Mouse (Mus musculus) heart, postnatal 10 days (tissue): ENCODE data around the gene Rb1. TPM values are rescaled to one million over a fixed set of nuclear protein-coding genes. Genes with fewer than 3 reads are reported as not detected.

Source experiments
- DNase-seq, 2 experiments: peaks; one replicate each; pipeline ENCODE4 v3.0.0; 2021
- intact Hi-C: fragments of 180-260 bp; cut with DNase I; formaldehyde crosslinking; loops from one replicate; pipeline ENCODE4 v1.15.1; 2025
- total RNA-seq, 2 experiments: library from RNA; stranded (reverse); gene quantifications; 2 replicates each; pipeline ENCODE4 v1.2.3; 2021

Rb1 gene
- total RNA-seq, 2 experiments from 2014 or later: 20.0 to 20.8 TPM

DNA sequence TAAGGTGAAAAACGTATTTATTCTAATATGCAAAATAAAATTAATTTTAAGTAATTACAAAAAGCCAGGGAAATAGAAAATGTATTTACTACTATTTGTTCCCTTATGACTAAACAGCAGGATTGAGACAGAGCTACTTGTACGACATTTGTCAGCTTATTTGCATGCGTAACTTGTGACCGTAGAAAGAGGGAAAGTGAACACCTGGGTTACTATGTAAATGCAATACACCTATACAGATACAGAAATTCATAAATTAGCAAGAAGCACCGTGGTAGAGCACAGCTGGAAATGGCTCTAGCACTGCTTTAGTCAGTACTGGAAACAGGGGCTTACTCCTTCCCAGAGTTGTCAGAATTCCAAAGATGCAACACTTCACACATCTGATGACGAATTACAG is 46.5 kb downstream of the Rb1 start:
- DNase-seq: no peak
- intact Hi-C loops: no loop called here

DNA sequence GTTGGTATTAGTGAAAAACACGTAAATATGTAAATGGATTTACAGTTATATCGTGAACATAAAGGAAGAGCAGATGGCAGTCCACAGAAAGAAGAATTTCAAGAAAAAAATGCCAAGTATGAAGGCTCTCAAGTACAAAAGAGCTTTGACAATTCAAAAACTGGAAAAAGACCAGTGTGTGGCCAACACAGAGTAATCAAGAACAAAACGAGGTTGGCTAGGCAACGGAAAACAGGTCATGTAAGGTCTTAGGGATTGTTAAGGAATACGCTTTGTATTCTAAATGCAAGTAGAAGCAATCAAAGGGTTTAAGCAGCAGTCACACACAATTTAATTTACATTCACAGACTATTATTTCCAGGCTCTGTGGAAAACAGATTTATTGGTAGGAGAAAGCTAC is 53.8 kb downstream of the Rb1 start:
- intact Hi-C loops: no loop called here
- no peak for DNase-seq

DNA sequence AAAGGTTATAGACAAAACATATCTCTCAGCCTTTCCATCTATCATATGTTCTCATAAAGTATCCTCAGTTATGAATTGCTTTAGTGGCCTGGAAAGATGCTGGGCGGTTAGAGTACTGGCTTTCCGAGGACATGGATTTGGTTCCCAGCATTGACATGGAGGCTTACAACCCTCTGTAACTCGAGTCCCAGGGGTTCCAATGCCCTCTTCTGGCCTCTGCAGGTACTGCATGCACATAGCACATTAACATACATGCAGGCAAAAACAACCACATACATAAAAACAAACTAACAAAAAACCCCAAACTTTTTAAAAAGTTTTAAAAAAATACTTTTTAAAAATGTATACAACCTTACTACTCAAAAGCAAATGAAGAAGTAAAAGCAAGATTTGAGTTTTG is 59.5 kb downstream of the Rb1 start:
- no peak for DNase-seq

DNA sequence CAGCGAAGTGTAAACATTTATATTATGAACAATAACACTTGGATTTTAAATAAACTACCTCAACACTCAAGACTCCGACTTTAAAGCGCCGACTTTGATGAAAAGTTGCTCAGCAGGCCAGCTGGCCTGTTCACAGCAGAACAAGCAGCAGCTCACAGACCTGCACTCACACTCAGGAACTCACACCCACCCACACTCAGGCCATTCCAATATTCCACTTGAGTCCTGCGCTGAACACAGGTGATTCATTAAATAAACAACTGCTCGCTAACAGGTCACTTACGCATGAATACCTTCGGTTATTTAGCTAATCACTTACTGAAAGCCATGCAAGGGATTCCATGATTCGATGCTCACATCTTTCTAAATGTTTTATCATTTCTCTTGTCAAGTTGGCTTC is 63.4 kb downstream of the Rb1 start:
- intact Hi-C loops: no loop called here
- no peak for DNase-seq

More for the DNA sequence above, 59.5 kb downstream of the Rb1 start:
- intact Hi-C loops: loop anchor here (5.0 kb wide), 1 partner anchor 94 kb away; no protein-coding TSS in a partner anchor

DNA sequence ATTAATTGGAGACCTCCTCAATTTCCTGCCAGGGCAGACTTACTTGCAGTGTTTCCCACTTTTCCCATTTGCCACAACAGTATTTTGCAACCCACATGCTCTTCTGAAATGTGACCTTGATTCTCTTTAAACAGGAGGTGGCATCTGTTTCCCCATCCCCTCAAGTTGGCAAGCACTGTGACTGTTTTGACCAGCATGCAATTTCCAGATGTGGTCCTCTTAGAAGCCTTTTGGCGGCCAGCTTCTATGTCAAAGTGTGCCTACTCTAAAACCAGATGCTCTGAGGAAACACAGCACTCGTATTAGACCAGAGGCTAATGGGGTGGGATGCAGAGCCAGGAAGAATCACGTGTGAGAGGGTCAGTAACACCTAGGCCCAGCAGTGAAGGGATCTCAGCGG is 67.4 kb downstream of the Rb1 start:
- intact Hi-C loops: no loop called here

DNA sequence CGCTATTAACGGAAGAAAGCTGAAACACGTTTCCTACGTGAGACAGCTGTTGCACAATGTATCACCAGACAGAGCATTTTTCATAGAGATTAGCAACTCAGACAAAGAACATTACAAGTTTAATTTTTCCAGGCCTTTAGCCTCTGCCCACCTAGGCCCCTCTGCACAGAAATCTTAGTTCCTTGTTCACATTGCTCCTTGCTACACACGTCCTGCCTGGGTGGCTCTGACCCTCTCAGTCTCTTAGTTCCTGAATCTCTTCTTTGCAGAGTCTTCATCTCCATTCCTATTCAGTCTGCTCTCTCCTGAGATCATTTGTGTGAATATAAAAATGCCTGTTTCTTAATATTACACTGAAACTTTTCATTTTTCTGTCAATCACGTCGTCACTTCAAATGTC is 68.3 kb downstream of the Rb1 start:
- no peak for DNase-seq
- intact Hi-C loops: no loop called here

More for the DNA sequence above, 67.4 kb downstream of the Rb1 start:
- no peak for DNase-seq

DNA sequence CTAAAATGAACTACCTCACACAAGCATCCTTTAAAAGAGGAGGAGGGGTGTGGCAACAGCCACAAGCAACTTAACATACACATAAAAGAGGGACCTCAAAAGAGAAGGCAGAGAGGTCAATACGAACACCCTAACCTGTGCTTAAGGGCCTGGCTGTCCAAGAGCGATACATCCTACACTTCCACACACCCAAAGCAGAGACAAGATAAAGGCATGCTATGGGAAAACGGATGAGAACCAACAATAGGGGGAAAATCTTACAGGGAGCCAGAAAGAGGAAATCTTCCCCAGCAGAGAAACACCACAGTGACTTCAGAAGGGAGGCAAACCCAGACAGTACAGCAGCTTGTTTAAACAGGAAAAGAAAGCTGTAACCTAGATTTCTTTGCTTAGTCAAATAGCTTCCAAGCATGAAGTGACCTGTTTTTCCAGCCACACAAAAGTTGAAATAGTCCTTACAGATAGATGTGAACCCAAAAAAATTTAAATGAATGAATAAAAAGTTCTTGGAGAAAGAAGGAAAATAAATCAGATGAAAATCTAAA is 70.1 kb downstream of the Rb1 start:
- no peak for DNase-seq
- intact Hi-C loops: no loop called here

DNA sequence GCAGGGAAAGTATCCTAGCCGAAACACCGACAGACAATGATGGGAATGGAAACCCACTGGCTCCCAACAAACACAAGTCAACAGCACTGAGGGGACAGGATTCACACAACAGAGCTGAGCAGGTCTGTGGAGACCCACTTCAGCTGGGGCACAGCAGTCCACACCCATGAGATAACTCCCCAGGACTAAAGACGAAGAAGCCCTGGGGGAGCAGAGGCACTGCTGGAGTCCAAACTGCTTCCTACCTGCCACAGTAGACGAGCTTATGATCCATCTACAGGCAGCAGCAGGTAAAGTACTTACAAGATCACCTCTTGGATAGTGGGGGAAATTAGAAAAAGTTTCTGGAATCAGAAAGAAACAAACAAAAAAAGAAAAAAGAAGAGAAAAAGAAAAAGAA is 71.2 kb downstream of the Rb1 start:
- intact Hi-C loops: no loop called here
- no peak for DNase-seq

DNA sequence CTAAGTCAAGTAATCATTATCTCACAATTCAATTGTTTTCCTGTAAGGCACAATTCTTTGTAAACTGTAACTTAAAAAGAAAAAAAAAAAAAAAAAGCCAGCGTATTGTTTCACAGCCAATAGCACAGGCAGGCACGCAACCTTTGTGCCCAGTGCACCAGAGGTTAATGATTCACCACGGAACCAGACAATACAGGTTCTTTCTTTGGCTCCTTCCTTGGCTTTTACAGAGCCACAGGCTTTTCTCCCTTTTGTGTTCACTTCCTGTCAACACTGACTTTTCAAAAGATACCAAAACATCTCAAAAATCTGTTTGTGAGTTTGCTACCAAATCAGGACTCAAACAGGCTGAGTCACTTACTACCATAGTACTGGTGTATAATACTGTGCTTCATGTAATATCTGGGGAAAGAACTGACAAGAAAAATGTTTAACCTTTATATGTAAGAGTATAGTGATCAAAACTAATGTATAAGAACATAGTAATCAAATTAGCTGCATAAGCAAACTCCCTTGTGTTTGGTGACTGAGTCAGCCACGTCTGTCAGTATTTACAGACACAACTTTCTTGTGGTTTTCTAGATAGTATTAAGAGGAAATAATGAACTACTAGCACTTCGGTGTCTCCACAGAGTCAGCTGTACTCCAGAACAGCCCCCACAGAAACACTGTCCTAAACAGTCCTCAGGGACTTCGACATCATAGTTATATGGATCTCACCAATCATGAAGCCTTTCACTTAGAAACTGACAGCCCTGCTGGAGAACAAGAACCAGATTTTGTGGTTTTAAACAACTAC is 72.0 kb downstream of the Rb1 start:
- no peak for DNase-seq
- intact Hi-C loops: no loop called here

DNA sequence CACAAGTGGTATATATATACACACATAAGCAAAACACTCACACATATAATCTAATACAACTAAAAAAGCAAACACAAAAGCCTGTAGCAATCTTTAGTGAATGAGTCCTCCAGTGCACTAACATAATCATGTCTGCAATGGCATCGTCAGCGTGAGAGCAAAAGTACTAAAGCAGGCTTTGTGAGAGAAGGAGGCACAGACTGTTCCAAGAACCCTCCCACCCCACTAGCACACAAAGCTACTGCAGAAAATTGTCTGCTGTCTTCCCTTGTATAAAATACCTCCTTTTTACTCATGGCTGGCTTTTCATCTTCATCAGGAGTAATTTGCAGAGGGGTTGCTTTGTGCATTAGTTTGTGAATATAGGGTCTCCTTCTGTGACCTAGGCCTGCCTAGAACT is 73.3 kb downstream of the Rb1 start:
- intact Hi-C loops: no loop called here
- no peak for DNase-seq

DNA sequence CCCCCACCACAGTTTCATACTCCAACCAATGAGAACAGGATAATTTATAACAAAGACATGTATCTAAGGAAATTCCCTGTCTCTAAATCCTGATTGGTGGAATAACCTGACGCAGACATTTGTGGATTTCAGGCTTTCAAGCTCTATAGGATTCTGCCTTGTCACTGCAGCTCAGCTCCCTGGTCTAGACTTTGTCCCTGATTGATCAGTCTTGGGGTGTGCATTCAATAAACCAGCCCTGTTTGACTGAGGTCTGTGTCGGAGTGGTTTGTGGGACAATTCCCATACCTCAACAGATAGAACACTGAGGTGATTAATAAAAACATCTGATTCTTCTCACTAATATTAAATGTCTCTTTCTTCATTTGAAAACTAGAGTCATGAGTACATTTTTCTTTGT is 75.6 kb downstream of the Rb1 start:
- intact Hi-C loops: no loop called here
- no peak for DNase-seq

DNA sequence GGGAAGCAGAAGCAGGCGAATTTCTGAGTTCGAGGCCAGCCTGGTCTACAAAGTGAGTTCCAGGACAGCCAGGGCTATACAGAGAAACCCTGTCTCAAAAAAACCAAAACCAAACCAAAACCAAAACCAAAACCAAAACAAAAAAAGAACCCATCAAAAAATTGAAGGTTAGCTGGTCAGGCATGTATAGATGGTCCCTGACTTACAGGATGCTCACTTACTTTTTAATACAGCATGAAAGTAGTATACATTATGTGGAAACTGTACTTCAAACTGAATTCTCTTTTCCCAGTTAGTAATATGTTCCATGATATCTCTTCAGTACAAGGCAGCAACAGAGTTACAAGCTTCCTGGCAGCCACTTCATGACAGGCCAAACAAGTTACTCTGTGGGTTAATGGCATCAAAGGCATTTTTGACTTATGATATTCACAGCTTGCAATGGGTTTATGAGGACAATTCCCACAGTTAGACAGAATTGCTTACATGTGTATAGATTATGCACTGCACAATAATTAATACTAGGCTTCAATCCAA is 81.5 kb downstream of the Rb1 start:
- no peak for DNase-seq
- intact Hi-C loops: loop anchor here (5.0 kb wide), 1 partner anchor 127 kb away; no protein-coding TSS in a partner anchor

DNA sequence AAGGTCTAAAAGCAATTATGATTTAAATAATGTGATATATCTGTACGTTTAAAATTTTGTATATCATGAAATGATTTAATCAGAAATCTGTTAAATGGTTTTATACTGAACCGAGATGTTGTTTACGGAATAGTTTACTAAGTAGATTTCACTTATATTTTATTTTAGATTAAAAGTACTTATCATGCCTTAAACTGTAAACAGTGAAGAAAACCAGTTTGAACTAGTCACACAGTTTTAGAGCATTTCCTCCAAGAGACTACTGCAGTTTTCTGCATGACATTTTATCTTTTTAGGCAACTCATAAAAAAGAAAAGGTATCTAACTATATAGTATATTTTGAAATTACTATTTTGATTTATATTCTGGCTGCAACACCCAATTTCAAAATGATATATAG is 85.8 kb downstream of the Rb1 start:
- no peak for DNase-seq
- intact Hi-C loops: loop anchor here (5.0 kb wide), 1 partner anchor 123 kb away; no protein-coding TSS in a partner anchor

DNA sequence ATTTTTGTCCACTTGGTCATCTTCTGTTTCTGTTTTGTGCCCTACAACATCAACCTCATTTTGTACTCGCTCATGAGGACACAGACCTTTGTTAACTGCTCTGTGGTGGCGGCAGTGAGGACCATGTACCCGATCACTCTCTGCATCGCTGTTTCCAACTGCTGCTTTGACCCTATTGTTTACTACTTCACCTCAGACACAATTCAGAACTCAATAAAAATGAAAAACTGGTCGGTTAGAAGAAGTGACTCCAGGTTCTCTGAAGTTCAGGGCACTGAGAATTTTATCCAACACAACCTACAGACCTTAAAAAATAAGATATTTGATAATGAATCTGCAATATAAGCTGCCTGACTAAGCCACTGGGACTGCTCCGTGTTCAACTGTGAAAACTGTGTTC is 86.3 kb downstream of the Rb1 start:
- intact Hi-C loops: no loop called here
- DNase-seq: peak; percentile 37 to 54

DNA sequence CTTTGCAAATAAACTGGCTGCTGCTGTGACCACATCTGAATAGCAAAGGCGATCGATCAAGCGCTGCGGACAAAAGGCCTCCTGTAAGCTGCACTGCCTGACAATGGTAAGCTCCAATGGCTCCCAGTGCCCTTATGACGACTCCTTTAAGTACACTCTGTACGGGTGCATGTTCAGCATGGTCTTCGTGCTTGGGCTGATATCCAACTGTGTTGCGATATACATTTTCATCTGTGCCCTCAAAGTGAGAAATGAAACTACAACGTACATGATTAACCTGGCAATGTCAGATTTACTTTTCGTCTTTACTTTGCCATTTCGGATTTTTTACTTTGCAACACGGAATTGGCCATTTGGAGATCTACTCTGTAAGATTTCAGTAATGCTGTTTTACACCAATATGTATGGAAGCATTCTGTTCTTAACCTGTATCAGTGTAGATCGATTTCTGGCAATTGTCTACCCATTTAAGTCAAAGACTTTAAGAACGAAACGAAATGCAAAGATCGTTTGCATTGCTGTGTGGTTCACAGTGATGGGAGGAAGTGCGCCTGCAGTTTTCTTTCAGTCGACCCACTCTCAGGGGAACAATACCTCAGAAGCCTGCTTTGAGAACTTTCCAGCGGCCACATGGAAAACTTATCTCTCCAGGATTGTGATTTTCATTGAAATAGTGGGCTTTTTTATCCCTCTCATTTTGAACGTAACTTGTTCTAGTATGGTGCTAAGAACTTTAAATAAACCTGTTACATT is 86.9 kb downstream of the Rb1 start:
- DNase-seq: peak; percentile 65 to 67
- intact Hi-C loops: loop anchor here (1.0 kb wide), 1 partner anchor 95 kb away; no protein-coding TSS in a partner anchor

DNA sequence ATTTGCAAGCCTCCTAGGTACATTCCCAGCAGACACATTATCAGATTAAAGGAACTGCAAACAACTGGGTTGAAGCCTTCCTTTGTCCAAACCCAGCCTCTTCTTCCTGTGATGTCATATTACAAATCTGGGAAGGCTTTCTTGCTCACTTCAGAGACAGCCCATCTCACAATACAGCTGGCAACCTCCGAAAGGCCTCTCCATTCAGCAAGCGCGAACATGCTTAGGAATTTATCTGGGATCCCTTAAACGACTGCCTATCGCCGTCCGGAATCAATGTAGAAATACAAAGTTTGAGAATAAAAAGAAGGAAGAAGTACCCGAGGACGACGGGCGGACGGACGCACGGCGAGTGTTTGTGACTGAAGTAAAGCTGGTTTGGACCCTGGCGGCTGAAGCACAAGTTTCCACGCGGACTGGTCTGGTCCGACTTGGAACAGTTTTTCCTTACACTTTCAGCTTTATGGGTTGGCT is 87.7 kb downstream of the Rb1 start, which contains the start of gene Lpar6:
Gene Lpar6 (plus strand): TSS at position 48 of the 474 bp plus-strand sequence.
- intact Hi-C loops: loop anchor here (1.0 kb wide), 1 partner anchor 95 kb away; no protein-coding TSS in a partner anchor
- DNase-seq: peak; percentile 81 to 82

DNA sequence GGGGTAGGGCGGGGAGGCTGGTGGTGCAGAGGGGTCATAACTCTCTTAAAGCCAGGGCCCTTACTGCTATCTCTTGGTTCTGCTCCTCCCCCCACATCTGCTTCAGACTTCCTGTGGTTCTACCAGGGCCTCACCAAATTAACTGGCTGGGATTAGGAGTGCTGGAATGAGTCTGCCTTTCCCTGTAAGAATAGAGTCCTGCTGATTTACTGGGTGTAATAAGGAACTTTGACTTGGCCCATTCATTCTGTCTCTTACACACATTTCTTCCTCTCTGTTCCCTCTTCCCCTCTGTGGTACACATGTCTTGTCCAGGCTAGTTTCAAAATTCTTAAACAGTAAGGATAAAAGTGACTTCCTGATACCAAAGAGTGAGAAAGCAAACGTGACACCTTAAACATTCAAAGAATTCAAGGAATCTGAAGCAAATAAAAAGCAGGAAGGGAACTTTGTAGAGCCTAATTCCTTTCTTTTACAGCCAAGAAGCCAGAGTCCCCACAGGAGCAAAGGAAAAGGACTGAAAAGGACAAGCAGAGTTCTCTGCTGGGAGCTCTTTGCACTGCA is 91.1 kb downstream of the Rb1 start:
- intact Hi-C loops: no loop called here
- DNase-seq: no peak

DNA sequence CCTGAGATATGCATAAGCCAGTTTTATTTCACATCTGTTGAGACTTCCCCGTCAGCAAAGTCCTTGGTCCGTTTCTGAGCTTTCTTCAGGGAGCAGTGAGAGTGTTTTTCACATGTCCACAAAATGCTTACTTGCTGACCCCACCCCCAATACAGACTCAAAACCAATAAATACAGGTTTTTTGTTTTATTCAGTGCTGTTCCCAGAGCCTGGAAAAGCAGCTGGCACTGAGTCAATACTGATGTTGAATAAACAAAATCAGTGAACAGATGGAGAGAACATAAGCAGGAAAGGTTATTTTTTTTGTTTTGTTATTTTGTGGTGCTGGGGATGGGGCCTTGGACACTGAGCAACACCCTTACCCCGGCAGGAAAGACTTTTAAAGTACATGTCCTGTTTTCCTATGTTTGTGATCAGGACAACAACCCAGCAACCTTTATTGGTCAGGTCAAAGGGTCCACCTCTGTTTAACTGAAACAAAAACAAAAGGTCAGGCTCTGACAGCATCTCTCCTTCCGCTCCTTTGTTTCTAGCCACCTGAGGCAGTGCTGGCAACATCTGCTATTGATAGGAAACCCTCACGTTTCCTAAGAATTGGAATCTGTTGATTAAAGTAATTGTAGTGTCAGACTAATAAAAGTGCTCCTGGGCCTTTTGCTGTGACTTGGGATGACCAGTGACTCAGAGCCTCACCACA is 94.2 kb downstream of the Rb1 start:
- no peak for DNase-seq
- intact Hi-C loops: no loop called here

DNA sequence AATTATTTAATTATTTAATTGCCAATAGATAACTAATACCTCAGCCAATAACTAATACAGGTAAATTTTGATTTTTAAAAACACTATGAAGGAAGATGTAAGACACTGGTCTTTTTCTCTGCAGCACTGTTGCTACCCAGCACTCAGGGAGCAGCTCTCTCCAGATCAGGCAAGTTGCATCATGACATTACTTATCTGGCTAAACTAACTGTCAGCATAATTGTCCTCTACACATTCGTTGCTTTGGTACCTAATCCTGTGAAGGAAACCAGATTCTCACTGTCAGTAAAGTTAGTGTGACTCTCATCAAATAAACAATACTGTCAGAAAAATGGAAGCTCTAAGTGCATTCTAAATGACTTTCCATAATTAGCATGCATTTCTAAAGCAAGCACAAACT is 98.8 kb downstream of the Rb1 start:
- DNase-seq: no peak
- intact Hi-C loops: no loop called here

DNA sequence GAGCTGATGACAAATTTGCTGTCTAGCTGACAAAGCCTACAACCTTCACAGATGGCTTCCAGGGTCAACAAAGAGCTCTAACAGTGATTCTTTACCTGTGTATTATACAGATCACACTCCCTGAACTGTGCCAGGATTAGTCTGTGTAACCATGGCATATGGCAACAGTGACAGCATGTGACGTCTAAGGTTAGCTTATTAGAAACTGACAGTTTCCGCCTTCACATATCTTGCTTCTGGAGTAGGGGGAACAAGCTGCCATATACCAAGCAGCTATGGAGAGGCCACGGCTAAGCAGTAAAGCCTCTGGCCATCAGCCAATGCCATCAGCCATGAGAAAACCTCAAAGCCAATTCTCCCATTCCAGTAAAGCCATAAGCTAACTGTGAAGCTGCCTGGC is 99.3 kb downstream of the Rb1 start:
- intact Hi-C loops: no loop called here
- DNase-seq: no peak
